Mouse (Mus musculus) fibroblast of lung, adult 2 months (primary cell): ENCODE results near the gene H2-DMb1.

Experiments used
- DNase-seq: peaks from one replicate; pipeline ENCODE4 v3.0.0-alpha.2; 2011; ENCODE audit warnings: low read depth

The H2-DMb1 gene

DNA sequence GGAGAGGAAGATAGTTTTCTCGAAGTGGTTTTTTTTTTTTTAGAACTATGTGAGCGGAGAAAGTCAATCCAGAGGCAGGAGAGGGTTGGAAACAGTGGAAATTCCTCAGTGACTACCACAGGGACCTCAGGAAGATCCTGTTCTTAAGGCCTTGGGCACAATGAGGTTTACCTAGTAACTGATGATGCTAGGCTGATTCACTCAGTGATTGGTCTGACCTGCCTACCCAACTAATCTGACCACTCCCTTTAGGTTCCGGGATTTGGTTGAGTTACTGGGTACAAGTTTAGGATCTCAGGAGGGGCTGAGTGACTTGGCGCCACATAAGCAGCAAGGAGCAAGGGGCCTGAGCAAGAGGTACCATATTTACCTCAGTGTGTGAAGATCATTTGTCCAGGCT, at the start of gene H2-DMb1:
H2-DMb1 (plus strand) TSS at position 150 of the 400 bp plus-strand sequence.
- peak; percentile 92 for DNase-seq

DNA sequence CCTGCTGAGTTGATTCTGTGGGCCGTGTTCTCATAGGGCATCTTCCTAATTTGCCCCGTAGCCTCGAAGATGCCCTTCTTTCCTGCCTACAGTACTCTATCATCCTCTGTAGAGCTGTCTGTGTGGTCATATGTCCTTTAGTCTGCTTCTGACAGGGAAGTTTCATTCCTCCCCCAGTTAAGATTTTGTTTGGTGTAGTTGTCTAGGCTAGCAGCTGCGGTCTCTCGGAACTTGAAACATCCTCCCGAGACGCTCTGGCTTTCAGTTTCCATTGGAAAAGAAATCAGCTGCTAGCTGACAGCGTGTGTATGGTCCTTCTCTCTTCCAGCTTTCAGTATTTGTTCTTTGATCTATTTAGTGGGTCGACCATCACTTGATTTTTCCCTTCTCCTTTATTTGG, 48.1 kb upstream of the H2-DMb1 start:
- DNase-seq = no peak

DNA sequence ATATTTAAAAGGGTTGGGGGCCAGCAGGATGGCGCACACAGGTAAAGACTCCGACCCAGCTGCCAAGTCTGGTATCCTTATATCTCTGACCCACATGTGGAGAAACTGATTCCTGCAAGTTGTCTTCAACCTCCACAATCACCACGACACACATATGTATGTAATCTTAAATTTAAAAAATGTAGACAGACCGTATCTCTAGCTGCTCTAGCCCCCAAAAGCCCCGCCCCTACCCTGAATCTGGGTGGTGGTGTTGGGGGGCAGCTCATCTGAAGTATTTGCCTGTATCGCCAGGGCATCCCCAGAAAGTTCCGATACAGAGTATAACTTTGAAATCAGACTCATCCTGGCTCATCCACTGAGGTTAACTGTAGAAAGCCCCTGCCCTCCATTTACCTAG, 46.3 kb upstream of the H2-DMb1 start:
- DNase-seq = no peak

DNA sequence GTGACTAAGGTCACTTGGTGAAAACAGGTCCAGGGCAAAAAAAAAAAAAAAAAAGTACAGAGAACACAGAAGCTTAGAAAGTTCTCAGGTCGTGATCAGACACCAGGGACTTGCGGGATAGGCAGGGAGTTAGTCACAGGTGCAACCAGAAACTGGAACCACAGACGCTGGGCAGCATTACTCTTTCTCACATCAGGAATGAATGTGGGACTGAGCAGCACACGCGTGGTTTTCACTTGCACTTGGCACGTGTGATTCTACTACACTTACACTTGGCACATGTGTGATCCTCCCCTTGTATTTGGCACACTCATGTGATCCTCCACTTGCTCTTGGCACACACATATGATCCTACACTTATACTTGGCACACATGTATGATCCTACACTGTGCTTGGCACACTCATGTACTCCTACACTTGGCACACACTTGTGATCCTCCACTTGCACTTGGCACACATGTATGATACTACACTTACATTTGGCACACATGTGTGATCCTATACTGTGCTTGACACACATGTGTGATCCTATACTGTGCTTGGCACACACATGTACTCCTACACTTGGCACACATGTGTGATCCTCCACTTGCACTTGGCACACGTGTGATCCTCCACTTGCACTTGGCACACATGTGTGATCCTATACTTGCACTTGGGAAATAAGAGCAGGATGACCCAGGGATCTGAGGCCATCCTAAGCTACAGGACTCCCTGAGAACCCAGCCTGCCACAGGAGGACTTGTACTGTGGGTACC, 45.6 kb upstream of the H2-DMb1 start:
- DNase-seq = no peak

DNA sequence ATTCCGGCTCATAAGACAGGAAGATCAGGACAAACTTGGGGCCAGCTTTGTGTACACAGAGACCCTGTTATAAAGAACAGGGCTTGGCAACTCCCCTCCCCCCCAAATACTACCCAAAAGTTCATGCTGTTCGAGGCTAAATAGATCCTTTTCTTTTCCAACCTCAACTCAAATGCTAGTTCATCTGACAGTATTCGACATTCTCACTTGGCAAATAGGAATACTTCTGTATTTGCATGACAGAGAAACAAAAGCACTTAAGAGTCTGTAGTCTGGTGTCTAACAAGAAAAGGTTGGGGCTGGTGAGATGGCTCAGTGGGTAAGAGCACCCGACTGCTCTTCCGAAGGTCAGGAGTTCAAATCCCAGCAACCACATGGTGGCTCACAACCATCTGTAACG, 44.4 kb upstream of the H2-DMb1 start:
- DNase-seq = no peak

DNA sequence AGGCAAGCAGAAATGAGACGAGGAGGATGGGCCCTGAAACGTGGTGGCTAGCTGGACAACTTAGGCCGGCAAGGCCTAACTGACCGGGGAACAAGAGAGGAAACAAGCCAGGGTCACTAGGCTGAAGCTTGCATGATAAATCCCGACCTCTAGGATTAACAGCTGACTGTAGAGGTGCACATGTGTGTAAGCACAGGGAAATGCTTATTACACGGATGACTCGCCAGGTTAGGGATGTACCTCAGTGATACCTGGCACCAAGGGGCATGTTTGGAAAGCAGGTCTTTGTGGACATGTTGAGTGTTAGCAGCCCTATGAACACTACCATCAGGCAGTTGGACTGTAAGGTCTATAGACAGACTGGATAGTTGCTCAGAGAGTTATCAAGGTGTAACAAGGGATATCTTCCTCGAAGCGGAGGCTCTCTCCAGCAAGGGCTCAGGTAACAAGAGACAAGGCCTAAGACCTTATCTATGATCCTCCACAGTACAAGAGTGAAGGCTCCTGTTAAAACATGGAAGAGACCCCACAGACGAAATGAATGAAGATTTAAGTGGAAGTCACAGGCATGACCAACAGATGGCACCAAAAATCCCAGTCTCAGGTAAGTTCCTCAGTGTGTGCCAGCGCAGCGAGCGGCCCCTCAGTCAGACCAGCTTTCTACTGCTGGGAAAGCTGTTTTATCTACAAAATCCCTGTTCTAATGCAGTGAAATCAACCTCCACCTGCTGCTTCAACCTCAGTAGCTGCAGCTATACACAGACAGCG, 43.6 kb upstream of the H2-DMb1 start:
- DNase-seq = no peak

DNA sequence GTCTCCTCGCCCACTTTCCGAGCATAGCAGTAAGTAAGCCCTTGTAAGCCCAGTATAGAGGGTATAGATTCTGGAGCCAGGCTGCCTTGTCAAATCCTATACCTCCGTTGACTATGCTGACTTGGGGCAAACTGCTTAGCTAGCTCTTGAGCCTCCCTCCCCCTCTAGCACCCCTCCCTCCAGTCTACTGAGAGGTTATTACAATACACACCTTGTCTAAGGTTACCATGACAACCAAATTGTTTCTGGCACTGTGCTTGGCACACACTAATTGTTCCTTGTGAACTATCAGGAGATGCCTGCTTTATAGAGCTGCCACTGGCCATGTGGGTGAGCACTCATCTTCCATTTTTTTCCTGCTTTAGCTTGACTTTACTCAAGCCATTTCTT, 43.1 kb upstream of the H2-DMb1 start:
- DNase-seq = no peak

DNA sequence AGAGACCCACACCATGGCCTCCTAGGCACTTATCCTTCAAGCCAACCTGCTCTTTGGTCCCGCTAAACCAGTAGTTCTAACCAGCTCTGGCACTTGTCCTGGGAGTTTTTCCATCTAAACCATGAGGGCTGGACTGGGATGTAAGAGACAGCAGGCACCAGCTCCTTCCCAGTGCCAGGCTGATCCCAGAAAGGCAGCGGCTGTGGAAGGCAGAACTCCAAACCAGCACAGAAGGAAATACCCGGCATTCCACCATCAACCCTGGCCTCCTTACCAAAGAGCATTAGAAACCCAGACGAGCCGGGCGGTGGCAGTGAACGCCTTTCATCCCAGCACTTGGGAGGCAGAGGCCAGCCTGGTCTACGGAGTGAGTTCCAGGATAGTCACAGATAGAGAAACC, 42.6 kb upstream of the H2-DMb1 start:
- DNase-seq = no peak

DNA sequence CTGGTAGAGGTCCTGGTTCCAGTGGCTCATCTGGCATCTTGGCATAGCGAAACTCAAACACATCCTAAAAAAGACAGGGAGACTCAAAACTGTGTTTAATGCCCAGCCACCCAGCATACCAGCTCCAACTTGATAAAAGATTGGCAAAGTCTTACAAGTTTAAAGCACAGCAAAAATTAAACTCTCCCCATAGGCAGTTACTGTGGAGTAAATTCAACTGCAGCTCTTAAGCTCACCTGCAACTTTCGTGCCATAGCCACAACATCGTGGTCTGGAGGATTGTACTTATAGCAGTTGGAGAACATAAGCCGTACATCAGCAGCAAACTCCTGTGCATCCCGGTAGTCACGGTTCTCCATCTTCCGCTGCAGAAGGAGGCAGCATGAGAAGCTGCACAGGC, 38.8 kb upstream of the H2-DMb1 start:
- no peak for DNase-seq

DNA sequence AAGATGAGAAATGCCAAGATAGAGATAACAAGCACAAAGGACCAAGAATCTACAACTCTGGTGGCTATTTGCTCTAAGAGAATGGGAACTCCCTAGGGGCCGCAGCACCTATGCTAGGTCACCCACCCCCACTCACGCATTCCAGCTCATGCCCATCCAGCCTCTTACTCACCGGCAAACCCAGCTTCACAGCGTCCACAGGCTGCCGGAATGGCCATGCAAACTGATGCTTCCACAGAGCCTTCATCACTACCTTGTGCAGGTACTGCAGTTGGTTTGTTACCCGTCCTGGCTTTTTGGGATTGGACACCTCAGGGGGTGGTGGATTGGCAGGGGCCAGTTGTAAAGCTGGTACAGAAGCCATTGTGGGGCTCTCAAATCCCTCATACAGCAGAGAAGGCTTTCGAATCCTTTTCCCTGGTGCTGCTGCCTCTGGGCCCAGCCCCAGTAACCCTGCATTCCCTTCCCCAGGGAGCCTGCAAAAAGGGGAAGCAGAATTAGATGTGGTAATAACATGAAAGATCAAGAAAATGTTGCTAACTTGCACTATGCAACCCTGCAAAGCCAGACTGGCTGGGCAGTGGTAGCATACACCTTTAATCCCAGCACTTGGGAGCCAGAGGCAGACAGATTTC, 36.0 kb upstream of the H2-DMb1 start:
- no peak for DNase-seq

DNA sequence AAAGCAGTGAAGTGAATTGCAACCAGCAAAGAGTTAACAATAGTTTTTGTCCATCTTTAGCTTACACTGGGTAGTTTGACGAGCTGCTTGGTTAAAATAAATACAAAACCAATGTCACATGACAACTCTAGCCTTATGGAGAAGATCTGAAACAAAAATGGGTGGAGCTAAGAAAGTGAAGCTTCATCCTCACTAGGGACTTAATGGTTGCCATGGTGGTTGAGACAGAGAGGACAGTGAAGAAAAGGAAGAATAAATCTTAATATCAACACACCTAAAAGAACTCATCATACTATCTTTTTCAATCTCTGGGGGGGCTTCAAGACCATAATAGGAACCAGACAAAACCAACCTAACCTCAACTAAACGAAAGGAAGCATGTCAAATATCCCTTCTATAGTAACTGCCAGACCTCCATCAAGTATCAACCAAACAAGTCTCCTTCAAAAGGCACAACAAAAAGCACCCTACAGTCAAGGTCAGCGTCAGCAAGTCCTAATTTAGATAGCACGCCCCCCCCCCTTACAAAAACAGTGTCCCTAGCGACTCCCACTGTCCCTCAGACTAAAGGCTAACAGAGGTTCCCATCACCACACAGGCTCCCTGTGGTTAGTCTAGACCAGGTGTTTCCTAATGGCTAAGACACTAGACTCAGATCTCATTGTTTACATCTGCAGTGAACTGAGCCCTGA, 35.3 kb upstream of the H2-DMb1 start:
- no peak for DNase-seq

DNA sequence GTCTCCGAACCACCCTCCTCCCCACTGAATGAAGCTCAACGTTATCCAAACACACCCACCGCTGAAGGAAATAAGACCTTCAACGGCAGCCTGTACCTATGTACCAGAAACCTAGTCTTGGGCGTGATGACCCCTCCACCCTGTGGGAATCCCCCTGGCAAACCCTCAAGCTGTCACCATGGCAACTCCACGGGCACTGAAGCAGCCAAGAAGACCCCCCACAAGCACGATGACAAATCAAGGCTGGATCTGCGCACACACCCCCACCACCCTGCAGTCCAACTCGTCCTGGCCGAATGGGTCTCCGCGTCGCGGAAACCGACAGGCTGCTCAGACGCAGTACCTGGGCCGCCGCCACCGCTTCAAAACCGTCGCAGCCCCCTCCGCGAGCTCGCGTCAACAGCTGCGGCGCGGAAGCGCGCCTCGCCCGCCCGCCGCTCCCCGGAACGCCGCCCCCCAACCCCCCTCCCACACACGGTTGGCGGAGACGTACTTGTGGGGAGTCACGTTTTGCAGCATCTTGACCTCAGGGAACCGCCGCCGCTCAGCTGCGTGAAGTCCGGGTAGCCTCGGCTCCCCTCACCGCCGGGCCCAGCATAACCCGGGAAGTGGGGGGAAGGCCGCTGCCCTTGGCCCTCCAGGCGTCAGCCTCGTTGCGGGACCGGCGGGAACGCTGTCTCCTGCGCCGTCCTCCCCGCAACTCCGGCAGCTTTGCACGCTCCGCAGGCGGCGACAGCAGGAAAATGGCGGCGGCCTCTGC, 34.6 kb upstream of the H2-DMb1 start:
- DNase-seq = no peak

DNA sequence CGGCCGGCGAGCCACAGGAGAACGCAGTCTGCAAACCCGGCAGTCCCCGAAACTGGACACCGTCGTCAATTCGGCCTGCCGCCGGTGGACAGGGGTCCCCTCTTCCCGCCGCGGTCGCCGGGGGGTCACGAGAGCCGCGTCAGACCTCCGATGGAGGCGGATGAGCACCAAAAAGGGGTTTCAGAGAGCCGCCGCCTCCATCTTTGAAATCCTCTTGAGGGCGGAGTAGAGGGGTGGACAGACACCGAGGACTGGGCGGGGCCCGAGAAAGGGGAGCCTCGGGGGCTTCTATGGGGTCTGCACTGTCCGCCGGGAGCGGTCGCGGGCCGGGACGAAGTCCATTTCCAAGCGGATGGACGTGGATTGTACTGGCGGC, 34.0 kb upstream of the H2-DMb1 start:
- no peak for DNase-seq

DNA sequence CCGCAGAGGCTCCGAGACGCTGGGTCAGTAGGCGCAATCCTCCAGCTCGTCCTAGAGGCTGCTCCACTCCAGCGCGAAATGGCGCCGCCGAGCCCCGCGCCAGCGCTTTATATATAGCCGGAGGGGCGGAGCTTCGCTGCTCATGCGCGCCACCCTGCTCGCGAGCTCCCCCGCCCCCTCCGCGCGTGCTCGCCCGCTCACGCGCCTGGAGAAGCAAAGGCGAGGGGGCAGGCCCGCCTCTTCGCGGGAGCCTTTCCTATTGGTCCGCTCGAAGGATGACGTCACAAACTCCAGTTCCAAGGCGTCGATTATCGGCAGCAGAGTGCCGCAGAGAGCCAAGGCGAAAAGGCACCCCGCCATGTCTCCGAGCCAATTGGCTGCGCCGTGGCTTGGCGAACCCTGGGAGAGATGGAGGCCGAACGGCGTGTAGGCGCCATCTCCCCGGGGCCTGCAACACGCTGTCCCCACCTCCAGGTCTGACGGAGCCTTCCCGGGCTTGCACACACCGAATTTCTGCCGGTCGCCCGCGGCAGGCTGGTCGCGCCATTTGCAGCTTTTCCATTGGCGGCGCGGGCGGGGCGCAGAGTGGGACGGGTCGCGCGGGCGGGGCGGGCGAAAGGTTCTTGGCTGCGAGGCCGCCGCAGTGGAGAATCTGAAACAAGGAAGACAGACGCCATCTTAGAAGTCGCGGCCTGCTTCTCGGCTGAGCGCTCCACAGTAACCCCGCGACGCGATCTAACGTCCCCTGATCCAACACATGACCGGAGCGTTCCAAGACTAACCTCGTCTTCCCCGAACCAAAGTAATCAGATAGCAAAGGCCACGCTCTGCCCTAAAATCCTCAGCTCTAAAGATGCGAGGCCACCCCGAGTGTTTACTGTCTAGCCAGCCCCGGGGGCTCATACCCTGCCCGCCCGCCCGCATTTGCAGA, 33.4 kb upstream of the H2-DMb1 start, which contains the start of gene H2-DMa:
H2-DMa (plus strand) TSS at position 293 of the 931 bp plus-strand sequence.
- peak; percentile 98 for DNase-seq

DNA sequence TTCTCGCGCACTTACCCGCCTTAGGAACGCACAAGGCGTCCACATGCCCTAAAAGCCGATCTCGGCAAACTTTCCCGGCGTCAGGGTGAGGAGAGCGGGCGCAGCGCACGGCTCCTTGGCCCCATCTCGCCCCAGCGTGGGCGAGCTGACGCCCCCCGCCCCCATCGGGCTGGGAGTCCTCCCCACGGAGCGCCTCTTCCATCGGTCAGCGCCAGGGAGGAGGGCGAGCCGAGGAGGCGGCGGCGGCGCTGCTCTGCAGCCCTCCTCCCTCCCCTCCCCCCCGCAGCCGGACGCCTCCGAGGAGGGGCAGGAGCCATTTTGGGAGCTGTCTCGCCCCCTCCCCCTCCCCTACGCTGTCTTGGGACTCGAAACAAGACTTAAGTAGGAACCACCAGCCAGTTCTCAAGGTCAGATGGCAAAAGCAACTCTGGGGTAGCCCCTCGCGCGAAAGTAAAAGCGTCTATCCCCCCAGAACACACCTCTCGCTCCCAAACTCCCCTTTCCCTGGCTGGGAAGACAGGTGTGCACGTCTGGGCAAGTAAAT, 32.6 kb upstream of the H2-DMb1 start:
- peak; percentile 70 for DNase-seq

DNA sequence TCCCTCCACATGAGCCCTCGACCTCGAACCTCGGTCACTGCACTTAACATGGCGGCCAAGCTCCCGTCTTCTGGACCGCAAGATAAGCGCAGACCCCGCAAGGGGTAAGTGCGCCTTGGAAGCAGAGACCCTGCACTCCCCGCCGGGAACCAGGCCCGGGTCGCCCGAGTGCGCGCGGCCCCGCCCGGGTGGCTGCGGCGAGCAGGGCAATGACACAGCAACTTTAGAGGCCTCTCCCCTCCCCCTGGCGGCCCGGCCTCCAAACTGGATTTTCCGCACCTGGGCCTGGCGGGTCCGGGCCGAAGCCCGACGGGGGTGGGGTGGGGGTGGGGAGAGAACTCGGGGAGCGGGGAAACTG, 32.1 kb upstream of the H2-DMb1 start:
- DNase-seq = no peak

DNA sequence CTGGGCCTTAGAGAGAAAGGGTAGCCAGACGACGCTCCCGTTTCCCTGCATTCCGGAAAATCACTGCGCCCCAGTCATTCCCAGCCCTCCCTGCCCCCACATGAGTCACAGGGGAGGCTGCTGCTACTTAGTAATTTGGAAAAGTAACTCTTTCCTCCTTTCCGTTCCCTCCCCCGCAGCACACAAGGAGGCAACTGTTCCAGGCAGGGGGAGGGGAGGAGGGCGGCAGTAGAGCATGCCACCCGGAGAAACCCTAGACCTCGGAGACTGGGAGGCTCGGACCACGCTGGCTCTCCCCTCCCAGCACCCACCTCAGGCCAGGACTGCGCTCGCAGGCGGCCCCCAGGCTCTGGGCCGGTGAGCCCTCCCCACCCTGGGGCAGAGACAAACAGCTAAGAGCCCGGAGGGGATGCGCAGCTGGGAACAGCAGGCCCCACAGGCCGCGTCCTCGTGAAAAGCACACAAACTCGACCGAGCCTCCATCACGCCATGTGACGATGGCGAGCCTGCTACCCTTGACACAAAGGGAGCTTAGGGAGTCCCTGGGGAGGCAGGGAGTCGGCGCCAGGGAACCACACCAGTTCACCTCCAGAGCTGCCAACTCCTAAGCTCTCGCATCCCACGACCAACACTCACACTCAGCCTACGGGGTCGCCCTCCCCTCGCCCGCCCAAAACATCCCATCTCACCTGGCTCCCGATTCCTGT, 31.5 kb upstream of the H2-DMb1 start:
- DNase-seq = peak; percentile 98

DNA sequence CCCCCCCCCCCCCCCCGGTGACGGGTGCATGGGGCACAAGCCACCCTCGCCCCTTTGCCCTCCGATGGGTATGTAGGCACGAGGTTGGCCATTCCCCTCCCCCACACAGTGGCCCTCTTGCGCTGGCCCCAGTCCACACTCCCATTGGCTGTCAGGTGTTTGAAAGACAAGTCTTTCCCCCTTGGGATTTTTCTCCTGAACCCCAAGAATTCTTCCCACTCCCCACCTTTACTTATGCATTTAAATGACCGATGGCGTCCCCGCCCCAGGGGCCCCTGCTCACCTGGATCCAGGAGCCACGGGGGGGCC, 31.0 kb upstream of the H2-DMb1 start:
- DNase-seq = no peak

DNA sequence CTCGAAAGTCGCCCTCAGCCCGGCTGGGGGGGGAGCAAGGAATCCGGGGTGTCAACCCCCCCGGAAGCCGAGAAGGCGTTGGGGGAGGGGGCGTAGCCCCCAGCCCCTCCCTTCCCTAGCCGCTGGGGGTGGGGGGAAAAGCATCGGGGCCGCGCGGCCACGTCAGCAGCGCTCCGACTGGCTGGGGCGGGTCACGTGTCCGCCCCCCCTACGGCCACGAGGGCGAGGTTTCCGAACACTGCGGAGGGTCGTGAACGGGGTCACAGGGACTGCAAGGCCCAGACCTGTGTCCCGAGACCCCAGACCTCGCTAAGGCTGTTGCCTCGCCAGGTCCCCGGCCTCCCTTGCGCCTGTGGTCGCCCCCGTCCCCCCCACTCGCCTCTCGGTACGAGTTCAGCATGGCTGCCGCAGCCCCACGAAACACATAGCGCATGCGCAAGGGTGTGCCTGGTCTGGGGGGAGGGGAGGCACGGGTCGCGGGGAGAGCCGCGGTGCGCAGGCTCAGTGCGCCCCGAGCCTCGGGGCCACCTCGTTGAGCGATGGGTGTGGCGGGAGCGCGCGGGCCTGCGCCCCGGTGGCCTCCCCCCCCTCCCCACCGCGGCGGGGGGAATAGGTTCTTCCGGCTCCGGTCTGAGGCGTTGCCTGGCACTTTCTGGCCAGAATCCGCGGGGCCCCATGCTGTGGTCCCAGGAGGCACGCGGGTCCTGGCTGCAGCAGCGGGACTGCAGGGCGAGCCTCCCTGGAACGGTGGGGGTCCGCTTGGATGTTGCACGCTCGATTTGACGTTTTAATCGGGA, 30.5 kb upstream of the H2-DMb1 start, which contains the start of gene Brd2:
Brd2 (minus strand) TSS at position 447 of the 797 bp plus-strand sequence.
- DNase-seq = peak; percentile 90
